Mouse (Mus musculus) hindbrain, embryonic 11.5 days (tissue): ENCODE measurements at regions not wholly inside any gene's neighbourhood (a gene's known extent, or its start where the extent isn't known, plus 50 kb on each side); places are given as distances from the start of the nearest gene placed in this dataset.

ENCODE experiments used
- ATAC-seq: fragments of 200-750 bp; cut with Nextera tagmentation; 2 replicates; pipeline ENCODE4 v1.8.0; 2017; ENCODE audit warnings: mild to moderate bottlenecking, moderate TSS enrichment, moderate library complexity; ENCODE audit not compliant: low FRiP score
- DNase-seq: peaks from one replicate; pipeline ENCODE4 v3.0.0-alpha.2; 2015; ENCODE audit warnings: low spot score
- H3K27ac ChIP-seq: fragments of 300-500 bp; sonication (generic); 2 replicates; pipeline ENCODE4 v1.5.1; 2014; ENCODE audit warnings: mild to moderate bottlenecking, low read depth, low read length
- H3K27me3 ChIP-seq: fragments of 300-500 bp; sonication (generic); 2 replicates; pipeline ENCODE4 v1.6.1; 2014; ENCODE audit warnings: mild to moderate bottlenecking, low read length, moderate library complexity, mixed read lengths; ENCODE audit not compliant: control insufficient read depth, insufficient read depth
- H3K36me3 ChIP-seq: fragments of 300-500 bp; sonication (generic); 2 replicates; pipeline ENCODE4 v1.6.1; 2014; ENCODE audit warnings: mild to moderate bottlenecking, low read length, moderate library complexity, mixed read lengths; ENCODE audit not compliant: control insufficient read depth, insufficient read depth
- H3K4me1 ChIP-seq: fragments of 300-500 bp; sonication (generic); replicated peaks from 2 replicates; pipeline ENCODE4 v1.6.1; 2014; ENCODE audit warnings: low read length, mixed read lengths; ENCODE audit not compliant: control insufficient read depth, insufficient read depth
- H3K4me2 ChIP-seq: fragments of 300-500 bp; sonication (generic); replicated peaks from 2 replicates; pipeline ENCODE4 v1.6.1; 2014; ENCODE audit warnings: mild to moderate bottlenecking, low read depth, low read length
- H3K4me3 ChIP-seq: fragments of 300-500 bp; sonication (generic); 2 replicates; pipeline ENCODE4 v1.5.1; 2014; ENCODE audit warnings: low read depth, low read length
- H3K9ac ChIP-seq: fragments of 300-500 bp; sonication (generic); 2 replicates; pipeline ENCODE4 v1.6.1; 2014; ENCODE audit warnings: low read depth, low read length
- H3K9me3 ChIP-seq: fragments of 300-500 bp; sonication (generic); 2 replicates; pipeline ENCODE4 v1.6.1; 2016; ENCODE audit warnings: low read length; ENCODE audit not compliant: control insufficient read depth
- WGBS: fragments of 180-500 bp; shearing (Covaris S2); extraction: QIAGEN DNeasy Blood & Tissue Kit; methylation state at CpG from one replicate; pipeline ENCODE4 v1.1.7; 2014; 5-methylcytosine and 5-hydroxymethylcytosine counted together

DNA sequence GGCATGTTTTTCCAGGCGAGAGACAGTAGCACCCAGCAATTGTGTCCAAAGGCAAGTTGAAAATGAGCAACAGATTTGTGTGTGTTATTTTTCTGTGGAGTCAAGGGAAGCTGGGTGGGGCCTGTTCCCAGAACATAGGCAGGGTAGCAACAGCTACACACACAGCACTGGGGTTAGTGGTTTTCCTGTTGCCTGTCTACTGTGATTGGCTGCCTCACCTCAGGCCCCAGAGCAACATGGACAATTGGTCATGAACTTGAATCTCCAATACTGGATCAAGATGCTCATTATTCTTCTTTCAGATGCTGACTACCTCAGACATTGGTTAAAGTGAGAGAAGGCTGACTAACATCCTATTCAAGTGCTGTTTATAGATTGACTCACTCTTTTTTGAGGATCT, 188.9 kb downstream of the Gm5426 start:
- Histone ChIP-seq H3K27me3 (no peaks in the 10 kb centered on the region), H3K36me3 (no peaks in the 10 kb centered on the region), H3K4me3 (no peak overlapping the region), H3K4me2 (no peak overlapping the region), H3K9me3 (no peaks in the 10 kb centered on the region), H3K27ac (no peak overlapping the region), H3K9ac (no peak overlapping the region), H3K4me1 (no peaks in the 10 kb centered on the region)
- WGBS, result 92% methylated on average over 1 of the region's 1 CpGs
- no peak for DNase-seq
- no peak for ATAC-seq

DNA sequence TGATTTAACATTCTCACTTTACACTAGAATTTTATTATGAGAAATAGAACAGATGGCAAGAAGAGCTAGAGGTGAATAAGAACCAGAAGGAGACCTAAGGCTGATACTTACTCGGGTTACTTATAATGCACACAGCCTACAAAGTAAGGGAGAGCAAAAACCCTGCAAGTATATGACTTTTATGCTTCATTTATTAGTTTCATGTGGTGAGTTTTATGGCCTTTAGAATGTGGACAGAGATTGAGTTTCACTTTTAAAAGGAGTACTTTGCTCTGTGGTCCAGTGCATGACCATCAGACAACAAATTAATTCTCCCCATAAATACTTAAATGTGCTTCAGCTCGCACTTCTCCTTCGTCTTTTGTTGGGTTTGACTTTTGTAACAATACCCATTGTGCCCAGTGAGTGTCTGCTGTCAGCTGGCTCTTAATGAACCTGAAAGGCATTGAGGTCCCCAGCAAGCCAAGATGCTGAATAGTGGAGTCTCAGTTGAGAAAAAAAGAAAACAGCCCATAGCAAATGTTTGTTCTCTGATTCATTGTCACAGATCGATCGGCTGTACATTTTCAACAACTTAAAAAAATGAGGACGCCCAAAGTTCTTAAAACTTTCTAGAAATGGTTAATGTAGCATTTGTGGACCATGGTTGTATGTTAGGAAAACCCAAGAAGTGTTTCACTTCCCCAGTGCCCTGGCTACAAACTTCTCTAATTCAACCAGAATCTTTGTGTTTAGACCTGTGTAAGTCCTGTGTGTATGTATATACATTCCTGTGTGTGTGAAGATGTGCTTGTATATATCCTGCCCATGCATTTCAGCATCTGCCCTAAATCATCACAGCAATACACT, 194.5 kb downstream of the Gm5426 start:
- no peaks in the 10 kb centered on the region for H3K9me3 ChIP-seq
- no peak overlapping the region for H3K4me2 ChIP-seq
- WGBS, result 38% methylated on average over 6 of the region's 6 CpGs
- DNase-seq, result no peak
- H3K4me3 ChIP-seq, result no peak overlapping the region
- H3K4me1 ChIP-seq, result no peaks in the 10 kb centered on the region
- H3K36me3 ChIP-seq, result no peaks in the 10 kb centered on the region
- no peak for ATAC-seq
- no peak overlapping the region for H3K9ac ChIP-seq
- no peaks in the 10 kb centered on the region for H3K27me3 ChIP-seq
- no peak overlapping the region for H3K27ac ChIP-seq

DNA sequence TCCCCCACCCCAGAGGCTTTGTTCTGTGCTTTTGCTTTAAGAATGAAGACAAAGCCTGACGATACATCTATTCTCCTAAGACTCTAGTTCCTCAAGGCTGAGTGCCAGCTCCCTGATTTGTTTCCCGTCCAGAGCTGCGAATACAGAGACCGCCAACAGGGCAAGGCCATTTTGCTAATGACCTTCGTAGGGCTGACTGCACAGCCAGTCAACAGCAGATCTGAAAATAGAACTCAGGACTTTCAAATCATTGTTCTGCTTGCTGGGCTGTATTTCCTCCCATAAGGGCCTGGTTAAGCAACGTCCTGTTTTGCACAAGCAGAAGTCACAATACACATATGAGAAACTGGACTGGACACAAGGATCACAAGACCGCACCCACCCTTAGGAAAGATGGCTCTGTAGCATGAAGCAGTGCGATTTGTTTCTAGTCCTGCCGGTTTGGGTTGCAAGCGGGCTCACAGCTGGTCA, 196.4 kb downstream of the Gm5426 start:
- Histone ChIP-seq H3K4me1 (no peaks in the 10 kb centered on the region), H3K36me3 (no peaks in the 10 kb centered on the region), H3K27me3 (no peaks in the 10 kb centered on the region), H3K9ac (no peak overlapping the region), H3K4me2 (no peak overlapping the region), H3K9me3 (no peaks in the 10 kb centered on the region), H3K27ac (no peak overlapping the region), H3K4me3 (no peak overlapping the region)
- ATAC-seq, result no peak
- WGBS, result 72% methylated on average over 10 of the region's 10 CpGs
- DNase-seq, result no peak

DNA sequence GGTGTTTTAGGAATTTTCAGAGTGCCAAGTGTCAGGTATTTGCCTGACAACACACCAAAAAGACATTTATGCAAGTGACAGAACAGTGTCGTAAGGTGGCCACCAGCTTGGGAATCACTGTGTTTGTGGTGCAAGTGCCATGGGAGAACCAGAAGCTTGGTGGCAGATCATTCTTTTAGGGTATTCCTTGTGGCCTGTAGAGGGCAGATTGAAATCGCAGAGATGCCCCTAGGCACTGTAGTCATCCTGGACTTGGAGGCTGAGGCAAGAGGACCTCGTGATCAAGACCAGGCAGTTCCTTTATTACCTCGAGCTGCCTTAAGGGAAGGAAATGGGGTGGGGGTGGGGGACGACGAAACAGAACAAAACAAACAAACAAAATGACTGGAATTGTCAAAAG, 196.8 kb downstream of the Gm5426 start:
- H3K4me3 ChIP-seq, result no peak overlapping the region
- no peak overlapping the region for H3K9ac ChIP-seq
- H3K4me2 ChIP-seq, result no peak overlapping the region
- ATAC-seq, result no peak
- DNase-seq, result no peak
- H3K9me3 ChIP-seq, result no peaks in the 10 kb centered on the region
- H3K4me1 ChIP-seq, result no peaks in the 10 kb centered on the region
- WGBS, result 81% methylated on average over 6 of the region's 6 CpGs
- H3K27ac ChIP-seq, result no peak overlapping the region
- no peaks in the 10 kb centered on the region for H3K36me3 ChIP-seq
- no peaks in the 10 kb centered on the region for H3K27me3 ChIP-seq

DNA sequence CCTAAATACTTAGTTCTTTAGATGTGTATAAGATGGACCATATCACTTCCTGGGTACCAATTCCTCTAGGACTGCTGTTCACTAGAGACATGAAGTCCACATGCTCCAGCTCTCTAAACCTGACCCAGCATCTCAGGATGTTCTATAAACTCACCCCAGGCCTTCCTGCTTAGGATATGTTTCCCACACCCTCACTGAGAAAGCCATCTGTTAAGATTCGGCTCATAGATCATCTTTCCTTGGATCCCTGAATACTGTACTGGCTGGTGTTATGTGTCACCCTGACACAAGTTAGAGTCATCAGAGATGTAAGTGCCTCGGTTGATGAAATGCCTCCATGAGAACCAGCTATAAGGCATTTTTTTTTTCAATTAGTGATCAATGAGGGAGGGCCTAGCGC, 199.9 kb downstream of the Gm5426 start:
- WGBS, result 87% methylated on average over 3 of the region's 3 CpGs
- H3K4me3 ChIP-seq, result no peak overlapping the region
- no peaks in the 10 kb centered on the region for H3K27me3 ChIP-seq
- DNase-seq (no peak), ATAC-seq (no peak)
- H3K27ac ChIP-seq, result no peak overlapping the region
- H3K9me3 ChIP-seq, result no peaks in the 10 kb centered on the region
- H3K36me3 ChIP-seq, result no peaks in the 10 kb centered on the region
- no peak overlapping the region for H3K4me2 ChIP-seq
- H3K4me1 ChIP-seq, result no peaks in the 10 kb centered on the region
- no peak overlapping the region for H3K9ac ChIP-seq

DNA sequence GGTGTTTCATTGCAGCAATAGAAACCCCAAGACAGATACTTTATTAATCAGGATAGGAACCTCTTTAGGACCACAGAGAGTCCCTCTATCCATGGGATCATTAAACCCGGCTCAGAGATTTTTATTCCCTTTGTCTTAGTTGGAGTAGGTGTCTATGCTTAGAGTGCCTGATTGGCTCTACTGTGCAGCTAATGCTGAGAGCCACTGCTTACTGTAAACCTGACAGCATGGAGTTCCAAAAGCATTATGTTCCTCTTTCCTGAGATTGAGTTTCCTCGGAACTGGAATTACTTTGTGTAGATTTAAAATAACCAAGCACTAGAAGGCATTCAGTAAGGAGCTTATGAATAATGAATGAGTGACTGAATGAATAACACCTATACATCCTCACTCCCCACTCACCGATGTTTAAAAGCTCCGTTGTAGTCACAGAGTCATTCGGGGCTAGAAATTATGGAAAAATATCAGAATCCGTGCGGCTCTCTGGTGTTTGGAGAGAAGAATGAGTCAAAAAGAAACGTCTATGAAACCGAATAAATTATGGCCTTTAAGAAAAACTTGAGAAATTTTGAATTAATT, 200.8 kb downstream of the Gm5426 start:
- no peaks in the 10 kb centered on the region for H3K27me3 ChIP-seq
- H3K27ac ChIP-seq, result no peak overlapping the region
- no peak for ATAC-seq
- H3K4me3 ChIP-seq, result no peak overlapping the region
- WGBS, result 71% methylated on average over 9 of the region's 9 CpGs
- no peak overlapping the region for H3K9ac ChIP-seq
- H3K36me3 ChIP-seq, result no peaks in the 10 kb centered on the region
- no peaks in the 10 kb centered on the region for H3K9me3 ChIP-seq
- H3K4me1 ChIP-seq, result no peaks in the 10 kb centered on the region
- DNase-seq, result no peak
- no peak overlapping the region for H3K4me2 ChIP-seq

DNA sequence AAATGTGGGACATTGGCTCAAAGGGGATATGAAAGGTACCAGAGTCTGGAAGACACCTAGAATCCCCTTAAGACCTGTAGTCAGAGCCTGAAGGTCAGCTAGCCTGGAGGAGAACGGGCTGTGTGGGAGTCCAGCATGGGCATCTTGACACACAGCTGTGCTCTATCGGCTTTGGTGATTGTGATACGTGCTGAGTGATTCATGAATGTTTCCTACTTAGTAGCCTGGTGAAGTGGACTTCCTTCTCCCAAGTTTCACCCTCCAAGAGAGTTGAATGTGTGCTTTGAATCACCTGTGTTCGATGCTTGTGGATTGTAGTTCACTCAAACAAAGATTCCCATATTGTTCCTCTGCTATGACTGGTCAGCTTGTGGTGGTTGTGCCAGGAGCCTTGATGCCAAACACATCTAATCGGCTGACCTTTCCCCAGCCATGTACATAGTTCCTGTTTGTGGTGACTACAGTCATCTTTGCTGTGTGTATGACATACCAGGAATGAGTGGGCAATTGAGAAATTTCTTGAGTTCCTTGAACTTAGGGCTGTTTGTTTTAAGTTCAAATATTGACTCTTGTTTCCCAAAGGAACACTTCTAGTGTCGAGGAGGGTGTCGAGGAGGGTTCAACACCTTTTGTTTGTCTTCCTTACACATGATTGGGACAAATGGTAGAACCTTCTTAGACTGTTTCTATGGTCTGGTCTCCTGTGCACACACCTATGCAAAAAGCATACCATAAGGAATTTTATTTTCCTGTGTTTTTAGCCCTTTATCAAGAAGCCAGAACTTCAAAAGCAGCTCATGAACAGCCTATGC, 201.6 kb downstream of the Gm5426 start:
- DNase-seq (no peak), ATAC-seq (no peak)
- no peaks in the 10 kb centered on the region for H3K4me1 ChIP-seq
- no peak overlapping the region for H3K4me2 ChIP-seq
- no peaks in the 10 kb centered on the region for H3K36me3 ChIP-seq
- no peaks in the 10 kb centered on the region for H3K9me3 ChIP-seq
- no peak overlapping the region for H3K9ac ChIP-seq
- no peak overlapping the region for H3K4me3 ChIP-seq
- 82% methylated on average over 7 of the region's 7 CpGs for WGBS
- no peak overlapping the region for H3K27ac ChIP-seq
- H3K27me3 ChIP-seq, result no peaks in the 10 kb centered on the region

DNA sequence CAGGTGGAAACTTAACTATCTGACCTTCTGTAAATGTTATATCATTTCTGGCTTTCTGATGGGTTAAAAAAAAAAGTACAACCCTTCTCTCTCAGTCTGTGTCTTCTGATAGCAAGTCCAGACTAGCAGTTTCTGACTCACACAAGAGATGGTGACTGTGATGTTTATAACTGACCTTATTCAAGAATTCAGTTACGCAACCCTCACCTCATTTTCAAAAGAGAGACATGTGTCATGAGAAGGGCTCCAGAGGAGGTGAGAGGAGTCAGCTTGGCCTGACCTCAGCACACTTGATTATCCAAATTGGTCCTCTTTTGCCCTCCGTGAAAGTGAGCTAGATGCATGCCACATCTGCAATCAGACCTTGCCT, 202.2 kb downstream of the Gm5426 start:
- Histone ChIP-seq H3K9ac (no peak overlapping the region), H3K36me3 (no peaks in the 10 kb centered on the region)

More for the DNA sequence above, 202.2 kb downstream of the Gm5426 start:
- ATAC-seq (no peak), DNase-seq (no peak)
- H3K27me3 ChIP-seq, result no peaks in the 10 kb centered on the region
- H3K4me3 ChIP-seq, result no peak overlapping the region
- H3K4me2 ChIP-seq, result no peak overlapping the region
- no peaks in the 10 kb centered on the region for H3K9me3 ChIP-seq
- no peaks in the 10 kb centered on the region for H3K4me1 ChIP-seq
- H3K27ac ChIP-seq, result no peak overlapping the region
- 93% methylated on average over 2 of the region's 2 CpGs for WGBS
